Mouse (Mus musculus): ENCODE measurements around the gene Usp30.

DNA sequence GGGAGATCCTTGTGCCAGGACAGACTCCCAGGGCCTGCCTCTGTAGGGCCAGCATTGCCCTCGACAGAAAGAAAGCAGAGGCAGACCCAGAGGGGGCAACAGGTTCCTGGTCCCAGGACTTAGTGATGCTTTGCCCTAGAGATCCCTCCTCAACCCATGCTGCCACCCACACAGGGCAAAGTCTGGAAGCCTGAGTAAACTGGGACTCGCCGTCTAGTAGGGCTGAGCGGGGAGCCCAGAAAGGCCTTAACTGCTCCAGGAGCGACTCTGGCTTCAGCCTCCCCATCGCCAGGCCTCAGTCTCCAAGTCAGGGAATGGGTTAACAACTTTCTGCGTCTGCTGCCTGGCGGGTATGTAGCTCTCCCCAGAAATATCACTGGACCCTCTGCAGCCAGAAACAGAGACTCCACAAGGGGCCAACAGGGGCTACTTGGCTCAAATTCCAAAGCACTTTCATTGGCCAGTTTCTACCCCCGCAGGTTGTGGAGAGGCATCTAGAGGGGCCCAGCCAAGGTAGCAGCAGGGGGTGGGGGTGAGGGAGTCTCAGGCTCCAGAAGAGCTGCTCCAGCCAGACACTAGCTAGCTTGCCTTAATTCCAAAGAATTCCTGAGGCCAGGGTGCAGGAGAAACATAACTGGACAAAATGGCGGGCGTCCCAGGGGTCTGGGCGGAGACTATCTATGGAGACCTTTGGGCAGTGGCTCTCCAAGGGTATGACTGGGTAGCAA, 37.9 kb upstream of the Usp30 start:
- no peak for TF ChIP-seq CTCF (IDR thresholded peaks at IDR 0.05; ENCODE audit: low read depth)
- TF ChIP-seq EP300 (IDR thresholded peaks at IDR 0.05; ENCODE audit: low read depth) = no peak

Data from liver, embryonic 14.5 days (tissue).